Mouse (Mus musculus): ENCODE data around the gene Dusp11. TPM values are rescaled to one million over a fixed set of nuclear protein-coding genes. Genes with fewer than 3 reads are reported as not detected.
"Not testable (repeated sequence)": the region's sequence is repeated elsewhere in the genome, so short reads cannot be mapped to it uniquely, and the experiment has no call there.

Gene Dusp11
- polyA plus RNA-seq, 1 experiment from 2014 or later: 50.4 TPM

- H3K36me3 ChIP-seq: no peaks in the 10 kb centered on the region
- H3K4me3 ChIP-seq (replicated peaks): no peak overlapping the region
- H3K9me3 ChIP-seq (replicated peaks): no peaks in the 10 kb centered on the region
- no peak overlapping the region for H3K27ac ChIP-seq (replicated peaks)
- no peak overlapping the region for H3K9ac ChIP-seq
- peaks cover 12% of the 10 kb centered on the region for H3K4me1 ChIP-seq
- no peak overlapping the region for H3K4me2 ChIP-seq (replicated peaks)
- ATAC-seq (ENCODE audit: insufficient number of reproducible peaks, low FRiP score, low TSS enrichment, low read depth): no peak
- no peaks in the 10 kb centered on the region for H3K27me3 ChIP-seq
- WGBS: 55% methylated on average over 10 of the region's 10 CpGs
Observed at GRCm38 (mm10) chr6:85974941-85975617, 13.6 kb upstream of the Dusp11 start.

GRCm38 (mm10) chr6:85973336-85973735, 11.9 kb upstream of the Dusp11 start:
- no peak for ATAC-seq (ENCODE audit: insufficient number of reproducible peaks, low FRiP score, low TSS enrichment, low read depth)
- H3K36me3 ChIP-seq: no peaks in the 10 kb centered on the region
- H3K4me3 ChIP-seq (replicated peaks): no peak overlapping the region
- H3K9ac ChIP-seq: no peak overlapping the region
- 81% methylated on average over 3 of the region's 3 CpGs for WGBS
- H3K4me2 ChIP-seq (replicated peaks): no peak overlapping the region
- H3K27ac ChIP-seq (replicated peaks): peak overlapping the region; percentile 65
- peaks cover 12% of the 10 kb centered on the region for H3K4me1 ChIP-seq
- no peaks in the 10 kb centered on the region for H3K27me3 ChIP-seq
- no peaks in the 10 kb centered on the region for H3K9me3 ChIP-seq (replicated peaks)

- no peak overlapping the region for H3K9ac ChIP-seq
- H3K36me3 ChIP-seq: no peaks in the 10 kb centered on the region
- H3K4me1 ChIP-seq: peaks cover 12% of the 10 kb centered on the region
- 43% methylated on average over 3 of the region's 3 CpGs for WGBS
- no peak overlapping the region for H3K4me2 ChIP-seq (replicated peaks)
- H3K27me3 ChIP-seq: no peaks in the 10 kb centered on the region
- peak overlapping the region; percentile 65 for H3K27ac ChIP-seq (replicated peaks)
- no peak for ATAC-seq (ENCODE audit: insufficient number of reproducible peaks, low FRiP score, low TSS enrichment, low read depth)
- H3K4me3 ChIP-seq (replicated peaks): no peak overlapping the region
- H3K9me3 ChIP-seq (replicated peaks): no peaks in the 10 kb centered on the region
Observed at GRCm38 (mm10) chr6:85972699-85973098, 11.2 kb upstream of the Dusp11 start.

- Histone ChIP-seq H3K4me1 (peaks cover 12% of the 10 kb centered on the region), H3K4me3 (replicated peaks) (no peak overlapping the region), H3K9me3 (replicated peaks) (no peaks in the 10 kb centered on the region), H3K9ac (no peak overlapping the region), H3K27ac (replicated peaks) (no peak overlapping the region), H3K36me3 (no peaks in the 10 kb centered on the region), H3K27me3 (no peaks in the 10 kb centered on the region), H3K4me2 (replicated peaks) (no peak overlapping the region)
- ATAC-seq (ENCODE audit: insufficient number of reproducible peaks, low FRiP score, low TSS enrichment, low read depth): no peak
- 64% methylated on average over 2 of the region's 2 CpGs for WGBS
Observed at GRCm38 (mm10) chr6:85969889-85970288, 8.4 kb upstream of the Dusp11 start.

- Histone ChIP-seq H3K27ac (replicated peaks) (no peak overlapping the region), H3K9me3 (replicated peaks) (no peaks in the 10 kb centered on the region), H3K4me2 (replicated peaks) (no peak overlapping the region), H3K9ac (no peak overlapping the region), H3K36me3 (no peaks in the 10 kb centered on the region), H3K4me3 (replicated peaks) (no peak overlapping the region), H3K4me1 (no peaks in the 10 kb centered on the region), H3K27me3 (no peaks in the 10 kb centered on the region)
- no peak for ATAC-seq (ENCODE audit: insufficient number of reproducible peaks, low FRiP score, low TSS enrichment, low read depth)
- 80% methylated on average over 4 of the region's 4 CpGs for WGBS
Observed at GRCm38 (mm10) chr6:85966686-85967085, 5.2 kb upstream of the Dusp11 start.

- not testable (repeated sequence) for H3K9me3 ChIP-seq (replicated peaks); H3K27me3 ChIP-seq; H3K4me1 ChIP-seq; H3K4me3 ChIP-seq (replicated peaks); H3K9ac ChIP-seq; ATAC-seq (ENCODE audit: insufficient number of reproducible peaks, low FRiP score, low TSS enrichment, low read depth); H3K36me3 ChIP-seq; H3K4me2 ChIP-seq (replicated peaks); H3K27ac ChIP-seq (replicated peaks)
- 28% methylated on average over 6 of the region's 6 CpGs for WGBS
Observed at GRCm38 (mm10) chr6:85966081-85966480, 4.6 kb upstream of the Dusp11 start.

- Histone ChIP-seq H3K27me3 (no peaks in the 10 kb centered on the region), H3K4me3 (replicated peaks) (no peak overlapping the region), H3K27ac (replicated peaks) (no peak overlapping the region), H3K36me3 (peaks cover 43% of the 10 kb centered on the region), H3K4me2 (replicated peaks) (no peak overlapping the region), H3K9ac (no peak overlapping the region), H3K4me1 (peaks cover 9% of the 10 kb centered on the region), H3K9me3 (replicated peaks) (no peaks in the 10 kb centered on the region)
- ATAC-seq (ENCODE audit: insufficient number of reproducible peaks, low FRiP score, low TSS enrichment, low read depth): no peak
- 88% methylated on average over 3 of the region's 3 CpGs for WGBS
Observed at GRCm38 (mm10) chr6:85957581-85957980, 3.9 kb downstream of the Dusp11 start.

- Histone ChIP-seq H3K27ac (replicated peaks) (no peak overlapping the region), H3K4me3 (replicated peaks) (no peak overlapping the region), H3K27me3 (no peaks in the 10 kb centered on the region), H3K4me2 (replicated peaks) (no peak overlapping the region), H3K4me1 (no peaks in the 10 kb centered on the region), H3K9ac (no peak overlapping the region), H3K36me3 (peaks cover 89% of the 10 kb centered on the region), H3K9me3 (replicated peaks) (no peaks in the 10 kb centered on the region)
- WGBS: 89% methylated on average over 6 of the region's 6 CpGs
- ATAC-seq (ENCODE audit: insufficient number of reproducible peaks, low FRiP score, low TSS enrichment, low read depth): no peak
Observed at GRCm38 (mm10) chr6:85948549-85948948, 12.9 kb downstream of the Dusp11 start.

- no peak for ATAC-seq (ENCODE audit: insufficient number of reproducible peaks, low FRiP score, low TSS enrichment, low read depth)
- Histone ChIP-seq H3K36me3 (peaks cover 52% of the 10 kb centered on the region), H3K9me3 (replicated peaks) (no peaks in the 10 kb centered on the region), H3K4me2 (replicated peaks) (no peak overlapping the region), H3K27ac (replicated peaks) (no peak overlapping the region), H3K27me3 (no peaks in the 10 kb centered on the region), H3K4me3 (replicated peaks) (no peak overlapping the region), H3K9ac (no peak overlapping the region), H3K4me1 (no peaks in the 10 kb centered on the region)
- WGBS: 91% methylated on average over 3 of the region's 3 CpGs
Observed at GRCm38 (mm10) chr6:85942469-85942868, 19.0 kb downstream of the Dusp11 start.

- no peak overlapping the region for H3K4me3 ChIP-seq (replicated peaks)
- WGBS: 81% methylated on average over 10 of the region's 10 CpGs
- no peaks in the 10 kb centered on the region for H3K9me3 ChIP-seq (replicated peaks)
- H3K27me3 ChIP-seq: no peaks in the 10 kb centered on the region
- H3K36me3 ChIP-seq: peaks cover 17% of the 10 kb centered on the region
- no peaks in the 10 kb centered on the region for H3K4me1 ChIP-seq
- ATAC-seq (ENCODE audit: insufficient number of reproducible peaks, low FRiP score, low TSS enrichment, low read depth): no peak
- no peak overlapping the region for H3K27ac ChIP-seq (replicated peaks)
- no peak overlapping the region for H3K4me2 ChIP-seq (replicated peaks)
- H3K9ac ChIP-seq: no peak overlapping the region
Observed at GRCm38 (mm10) chr6:85938701-85939100, 22.8 kb downstream of the Dusp11 start.

GRCm38 (mm10) chr6:85936508-85937465, 24.7 kb downstream of the Dusp11 start:
- peak; percentile 91 for ATAC-seq (ENCODE audit: insufficient number of reproducible peaks, low FRiP score, low TSS enrichment, low read depth)
- Histone ChIP-seq H3K27ac (replicated peaks) (peak overlapping the region; percentile 80; the same call in 1 of the 2 replicates), H3K4me2 (replicated peaks) (peak overlapping the region; percentile 62), H3K4me3 (replicated peaks) (peak overlapping the region; percentile 54), H3K9ac (0 out of 2 replicates have a peak overlapping the region, but pooled peaks have one; percentile 4)
- H3K36me3 ChIP-seq; H3K9me3 ChIP-seq (replicated peaks); H3K27me3 ChIP-seq; H3K4me1 ChIP-seq: not testable (repeated sequence)
- WGBS: under 1% methylated on average over 50 of the region's 50 CpGs

Measured in embryonic facial prominence, embryonic 15.5 days (tissue).